Mouse (Mus musculus): ENCODE results near the gene Tlx1. TPM values are rescaled to one million over a fixed set of nuclear protein-coding genes. Genes with fewer than 3 reads are reported as not detected.

Tlx1 gene
- polyA plus RNA-seq, 1 experiment from 2014 or later: not detected

- DNase-seq: no peak
- ATAC-seq (ENCODE audit: low read depth): no peak
- Histone ChIP-seq H3K4me3 (replicated peaks) (no peak overlapping the region), H3K9me3 (replicated peaks) (no peaks in the 10 kb centered on the region), H3K4me2 (no peak overlapping the region), H3K4me1 (replicated peaks) (peaks cover 5% of the 10 kb centered on the region; the same call in 1 of the 2 replicates), H3K27ac (no peak overlapping the region), H3K27me3 (peaks cover 99% of the 10 kb centered on the region), H3K36me3 (no peaks in the 10 kb centered on the region), H3K9ac (no peak overlapping the region)
- WGBS (ENCODE audit: insufficient replicate concordance): 2% methylated on average over 4 of the region's 4 CpGs
Observed at GRCm38 (mm10) chr19:45147071-45147470, 3.4 kb upstream of the Tlx1 start.

GRCm38 (mm10) chr19:45151361-45152182 lies 1.1 kb downstream of the Tlx1 start:
- H3K27me3 ChIP-seq: peaks cover 99% of the 10 kb centered on the region
- no peak for DNase-seq
- 2% methylated on average over 36 of the region's 36 CpGs for WGBS (ENCODE audit: insufficient replicate concordance)
- H3K4me1 ChIP-seq (replicated peaks): peaks cover 5% of the 10 kb centered on the region; the same call in 1 of the 2 replicates
- no peak overlapping the region for H3K4me2 ChIP-seq
- 0 out of 2 replicates have a peak overlapping the region, but pooled peaks have one; percentile 3 for H3K4me3 ChIP-seq (replicated peaks)
- H3K36me3 ChIP-seq: no peaks in the 10 kb centered on the region
- no peak overlapping the region for H3K9ac ChIP-seq
- no peaks in the 10 kb centered on the region for H3K9me3 ChIP-seq (replicated peaks)
- no peak for ATAC-seq (ENCODE audit: low read depth)
- H3K27ac ChIP-seq: no peak overlapping the region

GRCm38 (mm10) chr19:45152183-45152650 lies 1.7 kb downstream of the Tlx1 start:
- Histone ChIP-seq H3K27ac (no peak overlapping the region), H3K9me3 (replicated peaks) (no peaks in the 10 kb centered on the region), H3K4me2 (no peak overlapping the region), H3K4me1 (replicated peaks) (peaks cover 5% of the 10 kb centered on the region; the same call in 1 of the 2 replicates), H3K36me3 (no peaks in the 10 kb centered on the region), H3K27me3 (peaks cover 99% of the 10 kb centered on the region), H3K9ac (no peak overlapping the region), H3K4me3 (replicated peaks) (no peak overlapping the region)
- DNase-seq (no peak), ATAC-seq (ENCODE audit: low read depth) (no peak)
- 9% methylated on average over 8 of the region's 8 CpGs for WGBS (ENCODE audit: insufficient replicate concordance)

GRCm38 (mm10) chr19:45153311-45154058 lies 3.0 kb downstream of the Tlx1 start:
- Histone ChIP-seq H3K27me3 (peaks cover 99% of the 10 kb centered on the region), H3K27ac (no peak overlapping the region), H3K4me1 (replicated peaks) (peaks cover 5% of the 10 kb centered on the region; the same call in 1 of the 2 replicates), H3K36me3 (no peaks in the 10 kb centered on the region), H3K4me3 (replicated peaks) (no peak overlapping the region), H3K9me3 (replicated peaks) (no peaks in the 10 kb centered on the region), H3K9ac (no peak overlapping the region), H3K4me2 (no peak overlapping the region)
- 1% methylated on average over 44 of the region's 44 CpGs for WGBS (ENCODE audit: insufficient replicate concordance)
- ATAC-seq (ENCODE audit: low read depth) (no peak), DNase-seq (no peak)

- peaks cover 99% of the 10 kb centered on the region for H3K27me3 ChIP-seq
- H3K9me3 ChIP-seq (replicated peaks): no peaks in the 10 kb centered on the region
- no peak overlapping the region for H3K9ac ChIP-seq
- no peak for ATAC-seq (ENCODE audit: low read depth)
- H3K4me2 ChIP-seq: no peak overlapping the region
- WGBS (ENCODE audit: insufficient replicate concordance): 3% methylated on average over 24 of the region's 24 CpGs
- DNase-seq: no peak
- no peaks in the 10 kb centered on the region for H3K36me3 ChIP-seq
- H3K27ac ChIP-seq: no peak overlapping the region
- H3K4me1 ChIP-seq (replicated peaks): peaks cover 5% of the 10 kb centered on the region; the same call in 1 of the 2 replicates
- no peak overlapping the region for H3K4me3 ChIP-seq (replicated peaks)
Observed at GRCm38 (mm10) chr19:45154059-45154386, 3.5 kb downstream of the Tlx1 start.

- H3K9ac ChIP-seq: no peak overlapping the region
- H3K27me3 ChIP-seq: peaks cover 100% of the 10 kb centered on the region
- H3K4me3 ChIP-seq (replicated peaks): no peak overlapping the region
- H3K9me3 ChIP-seq (replicated peaks): no peaks in the 10 kb centered on the region
- H3K4me2 ChIP-seq: no peak overlapping the region
- no peak overlapping the region for H3K27ac ChIP-seq
- H3K4me1 ChIP-seq (replicated peaks): peaks cover 5% of the 10 kb centered on the region; the same call in 1 of the 2 replicates
- H3K36me3 ChIP-seq: no peaks in the 10 kb centered on the region
- WGBS (ENCODE audit: insufficient replicate concordance): under 1% methylated on average over 18 of the region's 18 CpGs
- no peak for ATAC-seq (ENCODE audit: low read depth)
- DNase-seq: no peak
Observed at GRCm38 (mm10) chr19:45154521-45154920, 4.0 kb downstream of the Tlx1 start.

GRCm38 (mm10) chr19:45155141-45155790 lies 4.8 kb downstream of the Tlx1 start:
- Histone ChIP-seq H3K9ac (no peak overlapping the region), H3K4me3 (replicated peaks) (no peak overlapping the region), H3K4me1 (replicated peaks) (peaks cover 5% of the 10 kb centered on the region; the same call in 1 of the 2 replicates), H3K27ac (no peak overlapping the region), H3K27me3 (peaks cover 100% of the 10 kb centered on the region), H3K9me3 (replicated peaks) (no peaks in the 10 kb centered on the region), H3K36me3 (no peaks in the 10 kb centered on the region), H3K4me2 (no peak overlapping the region)
- DNase-seq (no peak), ATAC-seq (ENCODE audit: low read depth) (no peak)
- WGBS (ENCODE audit: insufficient replicate concordance): 4% methylated on average over 15 of the region's 15 CpGs

- H3K27ac ChIP-seq: no peak overlapping the region
- peaks cover 100% of the 10 kb centered on the region for H3K27me3 ChIP-seq
- no peak overlapping the region for H3K4me2 ChIP-seq
- no peak overlapping the region for H3K4me3 ChIP-seq (replicated peaks)
- H3K36me3 ChIP-seq: no peaks in the 10 kb centered on the region
- H3K4me1 ChIP-seq (replicated peaks): peaks cover 2% of the 10 kb centered on the region; the same call in 1 of the 2 replicates
- DNase-seq (no peak), ATAC-seq (ENCODE audit: low read depth) (no peak)
- 1% methylated on average over 26 of the region's 26 CpGs for WGBS (ENCODE audit: insufficient replicate concordance)
- H3K9me3 ChIP-seq (replicated peaks): no peaks in the 10 kb centered on the region
- H3K9ac ChIP-seq: no peak overlapping the region
Observed at GRCm38 (mm10) chr19:45155791-45156186, 5.3 kb downstream of the Tlx1 start.

- no peak overlapping the region for H3K4me3 ChIP-seq (replicated peaks)
- H3K4me1 ChIP-seq (replicated peaks): 0 out of 2 replicates have a peak, but pooled peaks cover 3% of the 10 kb centered on the region
- H3K27ac ChIP-seq: no peak overlapping the region
- no peaks in the 10 kb centered on the region for H3K36me3 ChIP-seq
- no peaks in the 10 kb centered on the region for H3K9me3 ChIP-seq (replicated peaks)
- ATAC-seq (ENCODE audit: low read depth) (no peak), DNase-seq (no peak)
- no peak overlapping the region for H3K4me2 ChIP-seq
- WGBS (ENCODE audit: insufficient replicate concordance): 2% methylated on average over 5 of the region's 5 CpGs
- H3K9ac ChIP-seq: no peak overlapping the region
- peaks cover 100% of the 10 kb centered on the region for H3K27me3 ChIP-seq
Observed at GRCm38 (mm10) chr19:45156381-45156780, 5.9 kb downstream of the Tlx1 start.

- H3K4me3 ChIP-seq (replicated peaks): no peak overlapping the region
- no peak overlapping the region for H3K4me2 ChIP-seq
- 4% methylated on average over 4 of the region's 4 CpGs for WGBS (ENCODE audit: insufficient replicate concordance)
- no peaks in the 10 kb centered on the region for H3K9me3 ChIP-seq (replicated peaks)
- 0 out of 2 replicates have a peak, but pooled peaks cover 3% of the 10 kb centered on the region for H3K4me1 ChIP-seq (replicated peaks)
- H3K9ac ChIP-seq: no peak overlapping the region
- H3K36me3 ChIP-seq: no peaks in the 10 kb centered on the region
- H3K27ac ChIP-seq: no peak overlapping the region
- DNase-seq (no peak), ATAC-seq (ENCODE audit: low read depth) (no peak)
- peaks cover 100% of the 10 kb centered on the region for H3K27me3 ChIP-seq
Observed at GRCm38 (mm10) chr19:45158201-45158600, 7.7 kb downstream of the Tlx1 start.

- H3K27me3 ChIP-seq: peaks cover 100% of the 10 kb centered on the region
- ATAC-seq (ENCODE audit: low read depth) (no peak), DNase-seq (no peak)
- H3K36me3 ChIP-seq: no peaks in the 10 kb centered on the region
- H3K4me3 ChIP-seq (replicated peaks): no peak overlapping the region
- H3K4me1 ChIP-seq (replicated peaks): 0 out of 2 replicates have a peak, but pooled peaks cover 3% of the 10 kb centered on the region
- H3K9me3 ChIP-seq (replicated peaks): no peaks in the 10 kb centered on the region
- H3K27ac ChIP-seq: no peak overlapping the region
- H3K9ac ChIP-seq: no peak overlapping the region
- WGBS (ENCODE audit: insufficient replicate concordance): 2% methylated on average over 20 of the region's 20 CpGs
- no peak overlapping the region for H3K4me2 ChIP-seq
Observed at GRCm38 (mm10) chr19:45158896-45159295, 8.4 kb downstream of the Tlx1 start.
